8 mouse cellular contexts compared by ENCODE assay signal in genomic region chr9:62497135-62498092, GRCm38 (mm10). TPM values are rescaled to one million over a fixed set of nuclear protein-coding genes. Genes with fewer than 3 reads are reported as not detected.
DNase-seq lines count a peak whose midpoint lies in the region; ATAC-seq lines count a peak whose summit lies in the region.

No protein-coding gene starts in this region.

- no peak for DNase-seq in forebrain, embryonic 11.5 days (ENCODE audit: low spot score)
- no peak for DNase-seq in midbrain, embryonic 10.5 days (ENCODE audit: low spot score)
- DNase-seq in midbrain, embryonic 11.5 days (ENCODE audit: low spot score, missing footprints) = no peak
- no peak for DNase-seq in frontal cortex, postnatal 10 days (ENCODE audit: low spot score in 2 of 2)
- DNase-seq in testis, postnatal 14 days (ENCODE audit: low spot score) = no peak
- no peak for DNase-seq in cerebellum, postnatal 10 days

- H3K9me3 ChIP-seq in forebrain, embryonic 13.5 days (replicated peaks) = no peaks in the 10 kb centered on the region
- no peaks in the 10 kb centered on the region for H3K9me3 ChIP-seq in forebrain, embryonic 11.5 days (ENCODE audit: control insufficient read depth, low read length)
- H3K9me3 ChIP-seq in midbrain, embryonic 10.5 days (replicated peaks) = no peaks in the 10 kb centered on the region
- no peaks in the 10 kb centered on the region for H3K9me3 ChIP-seq in midbrain, embryonic 11.5 days (ENCODE audit: control insufficient read depth, low read length)
- H3K9me3 ChIP-seq in limb, embryonic 12.5 days = no peaks in the 10 kb centered on the region

- H3K9ac ChIP-seq in forebrain, embryonic 13.5 days = no peak overlapping the region
- H3K9ac ChIP-seq in forebrain, embryonic 11.5 days (ENCODE audit: low read length) = no peak overlapping the region
- H3K9ac ChIP-seq in midbrain, embryonic 11.5 days (ENCODE audit: low read length) = no peak overlapping the region
- no peak overlapping the region for H3K9ac ChIP-seq in limb, embryonic 12.5 days (replicated peaks)

- no peaks in the 10 kb centered on the region for H3K27me3 ChIP-seq in forebrain, embryonic 13.5 days
- H3K27me3 ChIP-seq in forebrain, embryonic 11.5 days (ENCODE audit: control insufficient read depth, insufficient read depth, low read length) = no peaks in the 10 kb centered on the region
- no peaks in the 10 kb centered on the region for H3K27me3 ChIP-seq in midbrain, embryonic 10.5 days (ENCODE audit: low read depth, poor library complexity, severe bottlenecking)
- H3K27me3 ChIP-seq in midbrain, embryonic 11.5 days (ENCODE audit: control insufficient read depth, insufficient read depth, low read length) = no peaks in the 10 kb centered on the region
- no peaks in the 10 kb centered on the region for H3K27me3 ChIP-seq in limb, embryonic 12.5 days

- WGBS in forebrain, embryonic 13.5 days = 65% methylated on average over 18 of the region's 18 CpGs
- WGBS in forebrain, embryonic 11.5 days = 73% methylated on average over 18 of the region's 18 CpGs
- WGBS in midbrain, embryonic 10.5 days = 78% methylated on average over 18 of the region's 18 CpGs
- 75% methylated on average over 18 of the region's 18 CpGs for WGBS in midbrain, embryonic 11.5 days
- WGBS in limb, embryonic 12.5 days = 74% methylated on average over 18 of the region's 18 CpGs

- H3K4me3 ChIP-seq in forebrain, embryonic 13.5 days = no peak overlapping the region
- no peak overlapping the region for H3K4me3 ChIP-seq in forebrain, embryonic 11.5 days (ENCODE audit: low read depth, low read length)
- H3K4me3 ChIP-seq in midbrain, embryonic 10.5 days = no peak overlapping the region
- H3K4me3 ChIP-seq in midbrain, embryonic 11.5 days (ENCODE audit: low read depth, low read length) = no peak overlapping the region
- H3K4me3 ChIP-seq in limb, embryonic 12.5 days (replicated peaks) = no peak overlapping the region

- peaks cover 22% of the 10 kb centered on the region for H3K4me1 ChIP-seq in forebrain, embryonic 13.5 days
- no peaks in the 10 kb centered on the region; the same call in 1 of the 2 replicates for H3K4me1 ChIP-seq in forebrain, embryonic 11.5 days (replicated peaks; ENCODE audit: control insufficient read depth, insufficient read depth, low read length)
- peaks cover 15% of the 10 kb centered on the region for H3K4me1 ChIP-seq in midbrain, embryonic 10.5 days
- peaks cover 2% of the 10 kb centered on the region; the same call in 1 of the 2 replicates for H3K4me1 ChIP-seq in midbrain, embryonic 11.5 days (ENCODE audit: control insufficient read depth, insufficient read depth, low read length)
- no peaks in the 10 kb centered on the region for H3K4me1 ChIP-seq in limb, embryonic 12.5 days (replicated peaks)

- peak overlapping the region; percentile 15 for H3K27ac ChIP-seq in forebrain, embryonic 13.5 days
- no peak overlapping the region for H3K27ac ChIP-seq in forebrain, embryonic 11.5 days (ENCODE audit: low read depth, low read length)
- peak overlapping the region; percentile 49 for H3K27ac ChIP-seq in midbrain, embryonic 10.5 days (replicated peaks)
- no peak overlapping the region for H3K27ac ChIP-seq in midbrain, embryonic 11.5 days (ENCODE audit: low read depth, low read length)
- 0 out of 2 replicates have a peak overlapping the region, but pooled peaks have one; percentile 8 for H3K27ac ChIP-seq in limb, embryonic 12.5 days

- H3K4me2 ChIP-seq in forebrain, embryonic 13.5 days = no peak overlapping the region
- no peak overlapping the region for H3K4me2 ChIP-seq in forebrain, embryonic 11.5 days (ENCODE audit: low read depth, low read length, severe bottlenecking)
- H3K4me2 ChIP-seq in midbrain, embryonic 11.5 days = no peak overlapping the region
- H3K4me2 ChIP-seq in limb, embryonic 12.5 days = no peak overlapping the region

- H3K36me3 ChIP-seq in forebrain, embryonic 13.5 days (ENCODE audit: poor library complexity, severe bottlenecking) = peaks cover 7% of the 10 kb centered on the region
- H3K36me3 ChIP-seq in forebrain, embryonic 11.5 days (ENCODE audit: control insufficient read depth, insufficient read depth, low read length) = no peaks in the 10 kb centered on the region
- no peaks in the 10 kb centered on the region for H3K36me3 ChIP-seq in midbrain, embryonic 10.5 days
- no peaks in the 10 kb centered on the region for H3K36me3 ChIP-seq in midbrain, embryonic 11.5 days (ENCODE audit: control insufficient read depth, insufficient read depth, low read length)
- no peaks in the 10 kb centered on the region for H3K36me3 ChIP-seq in limb, embryonic 12.5 days

- ATAC-seq in forebrain, embryonic 13.5 days = no peak; the same call in 1 of the 2 replicates
- no peak for ATAC-seq in forebrain, embryonic 11.5 days (replicated peaks; ENCODE audit: low FRiP score)
- ATAC-seq in midbrain, embryonic 11.5 days (ENCODE audit: low FRiP score) = no peak
- no peak for ATAC-seq in limb, embryonic 12.5 days (ENCODE audit: insufficient number of reproducible peaks, insufficient read depth, low FRiP score, low TSS enrichment, low read depth)

RNA-seq across cellular contexts. Expression of gene Coro2b, which starts 39.4 kb away (rescaled TPM):
- polyA plus RNA-seq in forebrain, embryonic 13.5 days (2015; fragmentation: Nextera tagmentation; extraction: Ambion mirVana) = 35.5 and 37.0 TPM in 2 replicates
- 24.0 and 26.5 TPM in 2 replicates for polyA plus RNA-seq in forebrain, embryonic 11.5 days (2014; fragmentation: Nextera tagmentation; extraction: Ambion mirVana)
- 12.8 and 16.2 TPM in 2 replicates for polyA plus RNA-seq in midbrain, embryonic 10.5 days (2016; fragmentation: Nextera tagmentation; extraction: Ambion mirVana)
- polyA plus RNA-seq in midbrain, embryonic 11.5 days (2014; fragmentation: Nextera tagmentation; extraction: Ambion mirVana) = 15.3 and 15.7 TPM in 2 replicates
- polyA plus RNA-seq in limb, embryonic 12.5 days (2016; fragmentation: Nextera tagmentation; extraction: Ambion mirVana) = 7.6 and 8.0 TPM in 2 replicates

Comparison
In these comparisons a context has a peak if more than half of its experiments do, and no peak if none do; other contexts are left out.
1. H3K27ac ChIP-seq: peak in forebrain, embryonic 13.5 days (single experiment), midbrain, embryonic 10.5 days (single experiment) and limb, embryonic 12.5 days (single experiment); none in forebrain, embryonic 11.5 days (single experiment) and midbrain, embryonic 11.5 days (single experiment).